20 mouse cellular contexts compared by ENCODE assay signal in the genomic region with DNA sequence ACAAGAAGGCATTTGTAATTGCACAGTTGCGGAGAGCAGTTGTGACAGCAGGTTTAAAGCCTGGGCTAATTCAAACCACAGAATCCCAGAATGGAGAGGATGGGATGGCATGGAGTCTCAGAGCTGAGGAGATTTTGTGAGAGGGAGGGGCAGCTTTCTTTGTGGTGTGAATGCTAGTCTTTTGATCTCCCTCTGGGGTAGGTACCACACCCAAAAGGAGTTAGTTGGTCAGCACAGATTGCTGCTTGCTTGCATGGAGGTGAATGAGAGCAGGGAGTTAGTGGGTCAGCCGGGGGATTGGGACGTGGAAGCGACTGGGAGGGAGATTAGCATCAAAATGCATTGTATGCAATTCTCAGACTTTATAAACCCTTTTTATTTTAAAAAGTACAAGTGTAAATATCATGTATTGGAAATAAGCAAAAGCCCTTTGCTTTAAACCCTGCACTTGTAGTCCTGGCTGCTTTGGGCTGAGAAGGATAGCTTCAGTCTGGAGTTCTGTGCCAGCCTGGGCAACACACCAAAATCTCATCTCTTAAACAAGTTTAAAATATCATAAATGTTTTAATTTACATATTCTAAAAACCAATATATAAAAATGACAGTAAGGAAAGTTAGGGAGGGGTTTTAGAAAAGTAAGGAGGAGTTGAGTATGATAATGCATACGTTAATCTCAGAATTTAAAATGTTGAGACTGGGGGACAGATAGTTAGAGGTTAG. TPM values are rescaled to one million over a fixed set of nuclear protein-coding genes. Genes with fewer than 3 reads are reported as not detected.
DNase-seq lines count a peak whose midpoint lies in the region; ATAC-seq and TF ChIP-seq lines count a peak whose summit lies in the region.
"Had no signal": no experiment of that assay in that cellular context is flagged by ENCODE, and none has a peak within 500 bp of the region (broad histone marks: within the 10 kb centered on the region; RNA-seq: fewer than 3 reads in every experiment).

No protein-coding gene starts in this region.

- H3K27me3 ChIP-seq in cerebellum, adult 2 months (ENCODE audit: control insufficient read depth, insufficient read depth, low read length): no peaks in the 10 kb centered on the region
- H3K27me3 ChIP-seq in hindbrain, embryonic 14.5 days (ENCODE audit: control insufficient read depth, insufficient read depth, low read length): no peaks in the 10 kb centered on the region
- H3K27me3 ChIP-seq in hindbrain, postnatal 0 days (ENCODE audit: insufficient read depth, low read length): no peaks in the 10 kb centered on the region
- no peaks in the 10 kb centered on the region for H3K27me3 ChIP-seq in E14TG2a.4 (ENCODE audit: insufficient read depth, low read length)
- H3K27me3 ChIP-seq in intestine, embryonic 16.5 days (replicated peaks; ENCODE audit: control insufficient read depth, insufficient read depth, low read length): no peaks in the 10 kb centered on the region
- H3K27me3 ChIP-seq: limb, embryonic 13.5 days; liver, embryonic 15.5 days; megakaryocyte, embryonic 14.5 days had no signal

- DNase-seq in cerebellum, adult 2 months: peak in 1 of 2 experiments; percentile 35
- DNase-seq in cerebellum, postnatal 4 days (ENCODE audit: low spot score in 2 of 2): no peak
- no peak for DNase-seq in hindbrain, embryonic 14.5 days (ENCODE audit: low spot score)
- no peak for DNase-seq in hindbrain, postnatal 0 days (ENCODE audit: low spot score)
- DNase-seq in brain, embryonic 18.5 days (ENCODE audit: low read depth, low spot score): peak; percentile 22
- no peak for DNase-seq in adrenal gland, postnatal 36 days
- DNase-seq: cerebellum, postnatal 36 days; gastrocnemius, postnatal 25 days; kidney, adult 9 months; kidney, postnatal 4 days; lung, postnatal 10 days; spleen, adult 18-20 months had no signal

- WGBS in cerebellum, adult 2 months: 74% methylated on average over 5 of the region's 5 CpGs
- 59% methylated on average over 5 of the region's 5 CpGs for WGBS in hindbrain, embryonic 14.5 days
- WGBS in hindbrain, postnatal 0 days: 61% methylated on average over 5 of the region's 5 CpGs
- WGBS in intestine, embryonic 16.5 days: 71% methylated on average over 5 of the region's 5 CpGs

- H3K36me3 ChIP-seq in hindbrain, embryonic 14.5 days (replicated peaks; ENCODE audit: control insufficient read depth, insufficient read depth): no peaks in the 10 kb centered on the region
- no peaks in the 10 kb centered on the region for H3K36me3 ChIP-seq in hindbrain, postnatal 0 days (ENCODE audit: insufficient read depth, low read length)
- H3K36me3 ChIP-seq in E14TG2a.4 (ENCODE audit: insufficient read depth, low read length): no peaks in the 10 kb centered on the region
- H3K36me3 ChIP-seq in intestine, embryonic 16.5 days (ENCODE audit: control insufficient read depth, insufficient read depth, low read length): no peaks in the 10 kb centered on the region
- H3K36me3 ChIP-seq: heart, embryonic 10.5 days; limb, embryonic 13.5 days; liver, embryonic 15.5 days had no signal

- peaks cover 15% of the 10 kb centered on the region; the same call in 1 of the 2 replicates for H3K4me1 ChIP-seq in cerebellum, adult 2 months (ENCODE audit: control insufficient read depth, insufficient read depth, low read length)
- H3K4me1 ChIP-seq in hindbrain, embryonic 14.5 days (replicated peaks; ENCODE audit: control insufficient read depth, insufficient read depth, low read length): peaks cover 4% of the 10 kb centered on the region; the same call in 1 of the 2 replicates
- H3K4me1 ChIP-seq in hindbrain, postnatal 0 days (ENCODE audit: insufficient read depth, low read length): no peaks in the 10 kb centered on the region
- peaks cover 96% of the 10 kb centered on the region for H3K4me1 ChIP-seq in E14TG2a.4 (replicated peaks; ENCODE audit: low read depth, low read length)
- peaks cover 9% of the 10 kb centered on the region; the same call in 1 of the 2 replicates for H3K4me1 ChIP-seq in intestine, embryonic 16.5 days (ENCODE audit: control insufficient read depth, insufficient read depth, low read length)

- no peak for TF ChIP-seq POLR2A in cerebellum, adult 2 months (IDR thresholded peaks at IDR 0.05; ENCODE audit: borderline replicate concordance, insufficient read depth, low read length)

- ATAC-seq in hindbrain, embryonic 14.5 days (ENCODE audit: low FRiP score): no peak
- no peak for ATAC-seq in hindbrain, postnatal 0 days
- ATAC-seq in intestine, embryonic 16.5 days: no peak
- ATAC-seq: CD4-positive, CD25-positive, alpha-beta regulatory T cell, adult 4 months; inflammation-experienced regulatory T-cells, adult 6 months had no signal

- H3K9me3 ChIP-seq in hindbrain, embryonic 14.5 days (ENCODE audit: control insufficient read depth, low read length): no peaks in the 10 kb centered on the region
- no peaks in the 10 kb centered on the region for H3K9me3 ChIP-seq in hindbrain, postnatal 0 days (ENCODE audit: low read length)
- no peaks in the 10 kb centered on the region for H3K9me3 ChIP-seq in E14TG2a.4 (ENCODE audit: low read length)
- no peaks in the 10 kb centered on the region for H3K9me3 ChIP-seq in intestine, embryonic 16.5 days (ENCODE audit: control insufficient read depth, low read length)
- H3K9me3 ChIP-seq: heart, embryonic 10.5 days; limb, embryonic 13.5 days; liver, embryonic 15.5 days; megakaryocyte, embryonic 14.5 days had no signal

- 0 out of 2 replicates have a peak overlapping the region, but pooled peaks have one; percentile 12 for H3K27ac ChIP-seq in cerebellum, adult 2 months (ENCODE audit: insufficient read depth, low read length)
- H3K27ac ChIP-seq in hindbrain, embryonic 14.5 days: 0 out of 2 replicates have a peak overlapping the region, but pooled peaks have one; percentile 28
- no peak overlapping the region for H3K27ac ChIP-seq in hindbrain, postnatal 0 days
- no peak overlapping the region for H3K27ac ChIP-seq in intestine, embryonic 16.5 days (ENCODE audit: low read length)
- H3K27ac ChIP-seq: heart, embryonic 10.5 days; limb, embryonic 13.5 days; liver, embryonic 15.5 days had no signal

- H3K4me2 ChIP-seq in hindbrain, embryonic 14.5 days (replicated peaks): no peak overlapping the region
- H3K4me2 ChIP-seq in hindbrain, postnatal 0 days (ENCODE audit: low read depth, low read length): no peak overlapping the region
- no peak overlapping the region for H3K4me2 ChIP-seq in intestine, embryonic 16.5 days (ENCODE audit: low read depth, low read length)
- H3K4me2 ChIP-seq: limb, embryonic 13.5 days; liver, embryonic 15.5 days had no signal

- no peak for TF ChIP-seq CTCF in cerebellum, adult 2 months (IDR thresholded peaks at IDR 0.05; ENCODE audit: borderline replicate concordance, insufficient read depth, low read depth, low read length)
- TF ChIP-seq CTCF in hindbrain, postnatal 0 days (IDR thresholded peaks at IDR 0.05; ENCODE audit: low read depth): no peak
- no peak for TF ChIP-seq CTCF in E14TG2a.4 (conservative IDR thresholded peaks at IDR 0.05; ENCODE audit: low read length)

- H3K9ac ChIP-seq in hindbrain, embryonic 14.5 days: no peak overlapping the region
- H3K9ac ChIP-seq in hindbrain, postnatal 0 days (replicated peaks; ENCODE audit: low read length): no peak overlapping the region
- no peak overlapping the region for H3K9ac ChIP-seq in intestine, embryonic 16.5 days (ENCODE audit: low read depth, low read length)
- H3K9ac ChIP-seq: limb, embryonic 13.5 days; liver, embryonic 15.5 days had no signal

- H3K4me3 ChIP-seq in cerebellum, adult 2 months (replicated peaks; ENCODE audit: insufficient read depth, low read depth, low read length): no peak overlapping the region
- H3K4me3 ChIP-seq in hindbrain, embryonic 14.5 days (replicated peaks; ENCODE audit: low read length): no peak overlapping the region
- H3K4me3 ChIP-seq in hindbrain, postnatal 0 days (ENCODE audit: low read length): no peak overlapping the region
- H3K4me3 ChIP-seq in E14TG2a.4 (replicated peaks; ENCODE audit: low read length): peak overlapping the region; percentile 5; the same call in 1 of the 2 replicates
- no peak overlapping the region for H3K4me3 ChIP-seq in intestine, embryonic 16.5 days (ENCODE audit: low read length)
- H3K4me3 ChIP-seq: heart, embryonic 10.5 days; limb, embryonic 13.5 days; liver, embryonic 15.5 days; megakaryocyte, embryonic 14.5 days had no signal

RNA-seq across cellular contexts. Expression of a gene that starts 25.4 kb away (rescaled TPM):
- polyA plus RNA-seq in cerebellum, adult 2 months (2012; rRNA removed): 44.7 and 45.9 TPM in 2 replicates
- 14.4 and 15.2 TPM in 2 replicates for polyA plus RNA-seq in hindbrain, embryonic 14.5 days (2014; fragmentation: Nextera tagmentation; extraction: Ambion mirVana)
- 18.2 and 19.6 TPM in 2 replicates for total RNA-seq in hindbrain, postnatal 0 days (2014; rRNA removed)
- polyA plus RNA-seq in hindbrain, postnatal 0 days (2015; fragmentation: Nextera tagmentation; extraction: Ambion mirVana): 7.1 and 7.5 TPM in 2 replicates
- 4.0 and 4.6 TPM in 2 replicates for polyA plus RNA-seq in intestine, embryonic 16.5 days (2015; fragmentation: Nextera tagmentation; extraction: Ambion mirVana)
- total RNA-seq in adrenal gland, postnatal 36 days (2021): 10 to 100 TPM in 1 of 2 experiments, 1 to 10 TPM in 1; 7.6 to 17.1 TPM

Comparison
In these comparisons a context has a peak if more than half of its experiments do, and no peak if none do; other contexts are left out.
1. H3K27ac ChIP-seq: peak in cerebellum, adult 2 months (single experiment) and hindbrain, embryonic 14.5 days (single experiment); none in hindbrain, postnatal 0 days (single experiment) and intestine, embryonic 16.5 days (single experiment).